Mouse (Mus musculus): ENCODE results near the gene Pdzd8. TPM values are rescaled to one million over a fixed set of nuclear protein-coding genes. Genes with fewer than 3 reads are reported as not detected.

Gene Pdzd8
- polyA plus RNA-seq, 1 experiment from 2014 or later: 15.0 TPM

- ATAC-seq (ENCODE audit: low FRiP score): no peak
- no peak overlapping the region for H3K4me2 ChIP-seq
- H3K27me3 ChIP-seq: no peaks in the 10 kb centered on the region
- H3K9me3 ChIP-seq: no peaks in the 10 kb centered on the region
- no peak overlapping the region for H3K4me3 ChIP-seq (replicated peaks)
- no peak overlapping the region for H3K27ac ChIP-seq
- no peak overlapping the region for H3K9ac ChIP-seq
- no peaks in the 10 kb centered on the region for H3K36me3 ChIP-seq (replicated peaks)
- 0 out of 2 replicates have a peak, but pooled peaks cover 3% of the 10 kb centered on the region for H3K4me1 ChIP-seq
- WGBS: 78% methylated on average over 4 of the region's 4 CpGs
Observed at GRCm38 (mm10) chr19:59371016-59371415, 25.4 kb upstream of the Pdzd8 start.

GRCm38 (mm10) chr19:59367892-59368291 is 22.3 kb upstream of the Pdzd8 start:
- H3K4me2 ChIP-seq: no peak overlapping the region
- H3K36me3 ChIP-seq (replicated peaks): no peaks in the 10 kb centered on the region
- 0 out of 2 replicates have a peak, but pooled peaks cover 3% of the 10 kb centered on the region for H3K4me1 ChIP-seq
- H3K27ac ChIP-seq: no peak overlapping the region
- WGBS: 91% methylated on average over 4 of the region's 4 CpGs
- no peak overlapping the region for H3K9ac ChIP-seq
- H3K27me3 ChIP-seq: peaks cover 3% of the 10 kb centered on the region; the same call in 1 of the 2 replicates
- H3K4me3 ChIP-seq (replicated peaks): no peak overlapping the region
- no peaks in the 10 kb centered on the region for H3K9me3 ChIP-seq
- no peak for ATAC-seq (ENCODE audit: low FRiP score)

- no peak overlapping the region for H3K27ac ChIP-seq
- H3K4me1 ChIP-seq: 0 out of 2 replicates have a peak, but pooled peaks cover 3% of the 10 kb centered on the region
- whole genome bisulfite sequencing: 58% methylated on average over 3 of the region's 3 CpGs
- no peak overlapping the region for H3K4me3 ChIP-seq (replicated peaks)
- no peaks in the 10 kb centered on the region for H3K36me3 ChIP-seq (replicated peaks)
- no peak for ATAC-seq (ENCODE audit: low FRiP score)
- H3K27me3 ChIP-seq: peaks cover 3% of the 10 kb centered on the region; the same call in 1 of the 2 replicates
- no peak overlapping the region for H3K4me2 ChIP-seq
- H3K9ac ChIP-seq: no peak overlapping the region
- H3K9me3 ChIP-seq: no peaks in the 10 kb centered on the region
Observed at GRCm38 (mm10) chr19:59366724-59367123, 21.1 kb upstream of the Pdzd8 start.

- Histone ChIP-seq H3K4me3 (replicated peaks) (no peak overlapping the region), H3K4me1 (peaks cover 7% of the 10 kb centered on the region), H3K27ac (no peak overlapping the region), H3K36me3 (replicated peaks) (no peaks in the 10 kb centered on the region), H3K4me2 (no peak overlapping the region), H3K9ac (no peak overlapping the region), H3K9me3 (no peaks in the 10 kb centered on the region), H3K27me3 (peaks cover 3% of the 10 kb centered on the region; the same call in 1 of the 2 replicates)
- WGBS: 93% methylated on average over 3 of the region's 3 CpGs
- ATAC-seq (ENCODE audit: low FRiP score): no peak
Observed at GRCm38 (mm10) chr19:59363666-59364065, 18.1 kb upstream of the Pdzd8 start.

GRCm38 (mm10) chr19:59362646-59363045 is 17.1 kb upstream of the Pdzd8 start:
- 84% methylated on average over 6 of the region's 6 CpGs for WGBS
- ATAC-seq (ENCODE audit: low FRiP score): no peak
- peaks cover 3% of the 10 kb centered on the region; the same call in 1 of the 2 replicates for H3K27me3 ChIP-seq
- H3K4me2 ChIP-seq: no peak overlapping the region
- H3K9me3 ChIP-seq: no peaks in the 10 kb centered on the region
- H3K4me3 ChIP-seq (replicated peaks): no peak overlapping the region
- no peak overlapping the region for H3K9ac ChIP-seq
- H3K36me3 ChIP-seq (replicated peaks): no peaks in the 10 kb centered on the region
- H3K27ac ChIP-seq: no peak overlapping the region
- peaks cover 5% of the 10 kb centered on the region for H3K4me1 ChIP-seq

GRCm38 (mm10) chr19:59360486-59360896 is 14.9 kb upstream of the Pdzd8 start:
- peaks cover 7% of the 10 kb centered on the region for H3K27me3 ChIP-seq
- H3K9me3 ChIP-seq: no peaks in the 10 kb centered on the region
- H3K36me3 ChIP-seq (replicated peaks): no peaks in the 10 kb centered on the region
- WGBS: 26% methylated on average over 2 of the region's 2 CpGs
- H3K4me1 ChIP-seq: peaks cover 4% of the 10 kb centered on the region
- no peak overlapping the region for H3K27ac ChIP-seq
- H3K4me2 ChIP-seq: no peak overlapping the region
- H3K9ac ChIP-seq: no peak overlapping the region
- no peak for ATAC-seq (ENCODE audit: low FRiP score)
- H3K4me3 ChIP-seq (replicated peaks): no peak overlapping the region

- Histone ChIP-seq H3K4me1 (peaks cover 4% of the 10 kb centered on the region), H3K27me3 (peaks cover 7% of the 10 kb centered on the region), H3K4me3 (replicated peaks) (no peak overlapping the region), H3K9me3 (no peaks in the 10 kb centered on the region), H3K36me3 (replicated peaks) (no peaks in the 10 kb centered on the region), H3K4me2 (no peak overlapping the region), H3K27ac (no peak overlapping the region), H3K9ac (no peak overlapping the region)
- 79% methylated on average over 4 of the region's 4 CpGs for WGBS
- ATAC-seq (ENCODE audit: low FRiP score): no peak
Observed at GRCm38 (mm10) chr19:59359202-59359601, 13.6 kb upstream of the Pdzd8 start.

- no peak overlapping the region for H3K4me2 ChIP-seq
- no peak overlapping the region for H3K9ac ChIP-seq
- H3K27me3 ChIP-seq: peaks cover 4% of the 10 kb centered on the region; the same call in 1 of the 2 replicates
- no peak overlapping the region for H3K4me3 ChIP-seq (replicated peaks)
- no peak for ATAC-seq (ENCODE audit: low FRiP score)
- WGBS: 87% methylated on average over 4 of the region's 4 CpGs
- H3K27ac ChIP-seq: no peak overlapping the region
- H3K4me1 ChIP-seq: peaks cover 4% of the 10 kb centered on the region
- no peaks in the 10 kb centered on the region for H3K36me3 ChIP-seq (replicated peaks)
- H3K9me3 ChIP-seq: no peaks in the 10 kb centered on the region
Observed at GRCm38 (mm10) chr19:59357878-59358277, 12.3 kb upstream of the Pdzd8 start.

- ATAC-seq (ENCODE audit: low FRiP score): no peak
- WGBS: 85% methylated on average over 14 of the region's 14 CpGs
Observed at GRCm38 (mm10) chr19:59356843-59357595, 11.4 kb upstream of the Pdzd8 start.

GRCm38 (mm10) chr19:59356388-59356787 is 10.8 kb upstream of the Pdzd8 start:
- Histone ChIP-seq H3K27ac (no peak overlapping the region), H3K4me1 (peaks cover 4% of the 10 kb centered on the region), H3K4me2 (no peak overlapping the region), H3K9me3 (no peaks in the 10 kb centered on the region), H3K36me3 (replicated peaks) (no peaks in the 10 kb centered on the region), H3K4me3 (replicated peaks) (no peak overlapping the region), H3K27me3 (peaks cover 4% of the 10 kb centered on the region; the same call in 1 of the 2 replicates), H3K9ac (no peak overlapping the region)
- no peak for ATAC-seq (ENCODE audit: low FRiP score)
- WGBS: 89% methylated on average over 3 of the region's 3 CpGs

More at GRCm38 (mm10) chr19:59356843-59357595, 11.4 kb upstream of the Pdzd8 start:
- Histone ChIP-seq H3K4me1 (peaks cover 4% of the 10 kb centered on the region), H3K4me2 (no peak overlapping the region), H3K9ac (no peak overlapping the region), H3K4me3 (replicated peaks) (no peak overlapping the region), H3K27me3 (peaks cover 4% of the 10 kb centered on the region; the same call in 1 of the 2 replicates), H3K9me3 (no peaks in the 10 kb centered on the region), H3K36me3 (replicated peaks) (no peaks in the 10 kb centered on the region), H3K27ac (no peak overlapping the region)

- Histone ChIP-seq H3K4me2 (no peak overlapping the region), H3K9ac (no peak overlapping the region), H3K4me3 (replicated peaks) (no peak overlapping the region), H3K27ac (no peak overlapping the region), H3K36me3 (replicated peaks) (no peaks in the 10 kb centered on the region), H3K9me3 (no peaks in the 10 kb centered on the region), H3K27me3 (peaks cover 4% of the 10 kb centered on the region; the same call in 1 of the 2 replicates), H3K4me1 (peaks cover 1% of the 10 kb centered on the region; the same call in 1 of the 2 replicates)
- no peak for ATAC-seq (ENCODE audit: low FRiP score)
- 75% methylated on average over 2 of the region's 2 CpGs for whole genome bisulfite sequencing
Observed at GRCm38 (mm10) chr19:59354906-59355305, 9.3 kb upstream of the Pdzd8 start.

- H3K4me1 ChIP-seq: no peaks in the 10 kb centered on the region
- H3K4me3 ChIP-seq (replicated peaks): no peak overlapping the region
- ATAC-seq (ENCODE audit: low FRiP score): no peak
- H3K9ac ChIP-seq: no peak overlapping the region
- H3K9me3 ChIP-seq: no peaks in the 10 kb centered on the region
- H3K36me3 ChIP-seq (replicated peaks): no peaks in the 10 kb centered on the region
- H3K4me2 ChIP-seq: no peak overlapping the region
- H3K27me3 ChIP-seq: peaks cover 4% of the 10 kb centered on the region; the same call in 1 of the 2 replicates
- H3K27ac ChIP-seq: no peak overlapping the region
- WGBS: 76% methylated on average over 3 of the region's 3 CpGs
Observed at GRCm38 (mm10) chr19:59352760-59353159, 7.2 kb upstream of the Pdzd8 start.

Data from forebrain, embryonic 12.5 days (tissue).